Mouse (Mus musculus): ENCODE data around the gene Cyp2d22. TPM values are rescaled to one million over a fixed set of nuclear protein-coding genes. Genes with fewer than 3 reads are reported as not detected.

Gene Cyp2d22
- polyA plus RNA-seq, 1 experiment, result 0.78 TPM

- H3K27ac ChIP-seq (ENCODE audit: insufficient read depth, low read depth, low read length), result peak overlapping the region; percentile 75; the same call in 1 of the 2 replicates
- H3K4me1 ChIP-seq (ENCODE audit: control insufficient read depth, insufficient read depth, low read length), result peaks cover 35% of the 10 kb centered on the region
- H3K4me3 ChIP-seq (ENCODE audit: insufficient read depth, low read length), result peak overlapping the region; percentile 79; the same call in 1 of the 2 replicates
- TF ChIP-seq CTCF (IDR thresholded peaks at IDR 0.05; ENCODE audit: low read depth, low read length), result no peak
- TF ChIP-seq POLR2A (IDR thresholded peaks at IDR 0.05; ENCODE audit: borderline replicate concordance, low read depth, low read length), result no peak
Measured at GRCm38 (mm10) chr15:82347852-82348251, 32.2 kb downstream of the Cyp2d22 start.

GRCm38 (mm10) chr15:82347303-82347676 lies 32.8 kb downstream of the Cyp2d22 start:
- Histone ChIP-seq H3K4me1 (ENCODE audit: control insufficient read depth, insufficient read depth, low read length) (peaks cover 31% of the 10 kb centered on the region), H3K4me3 (ENCODE audit: insufficient read depth, low read length) (peak overlapping the region; percentile 79), H3K27ac (ENCODE audit: insufficient read depth, low read depth, low read length) (peak overlapping the region; percentile 75)
- TF ChIP-seq POLR2A (IDR thresholded peaks at IDR 0.05; ENCODE audit: borderline replicate concordance, low read depth, low read length) (no peak), CTCF (IDR thresholded peaks at IDR 0.05; ENCODE audit: low read depth, low read length) (no peak)

- peaks cover 29% of the 10 kb centered on the region for H3K4me1 ChIP-seq (ENCODE audit: control insufficient read depth, insufficient read depth, low read length)
- H3K4me3 ChIP-seq (ENCODE audit: insufficient read depth, low read length), result peak overlapping the region; percentile 79
- peak overlapping the region; percentile 75 for H3K27ac ChIP-seq (ENCODE audit: insufficient read depth, low read depth, low read length)
- TF ChIP-seq POLR2A (IDR thresholded peaks at IDR 0.05; ENCODE audit: borderline replicate concordance, low read depth, low read length) (no peak), CTCF (IDR thresholded peaks at IDR 0.05; ENCODE audit: low read depth, low read length) (no peak)
Measured at GRCm38 (mm10) chr15:82346580-82347302, 33.3 kb downstream of the Cyp2d22 start.

GRCm38 (mm10) chr15:82345820-82346470 lies 34.1 kb downstream of the Cyp2d22 start:
- no peak for TF ChIP-seq CTCF (IDR thresholded peaks at IDR 0.05; ENCODE audit: low read depth, low read length)
- TF ChIP-seq POLR2A (IDR thresholded peaks at IDR 0.05; ENCODE audit: borderline replicate concordance, low read depth, low read length), result no peak
- Histone ChIP-seq H3K27ac (ENCODE audit: insufficient read depth, low read depth, low read length) (peak overlapping the region; percentile 75), H3K4me3 (ENCODE audit: insufficient read depth, low read length) (peak overlapping the region; percentile 79), H3K4me1 (ENCODE audit: control insufficient read depth, insufficient read depth, low read length) (peaks cover 25% of the 10 kb centered on the region)

GRCm38 (mm10) chr15:82344971-82345370 lies 35.1 kb downstream of the Cyp2d22 start:
- no peak overlapping the region for H3K27ac ChIP-seq (ENCODE audit: insufficient read depth, low read depth, low read length)
- no peak overlapping the region for H3K4me3 ChIP-seq (ENCODE audit: insufficient read depth, low read length)
- peaks cover 25% of the 10 kb centered on the region for H3K4me1 ChIP-seq (ENCODE audit: control insufficient read depth, insufficient read depth, low read length)
- TF ChIP-seq POLR2A (IDR thresholded peaks at IDR 0.05; ENCODE audit: borderline replicate concordance, low read depth, low read length) (no peak), CTCF (IDR thresholded peaks at IDR 0.05; ENCODE audit: low read depth, low read length) (no peak)

- Histone ChIP-seq H3K27ac (ENCODE audit: insufficient read depth, low read depth, low read length) (no peak overlapping the region), H3K4me1 (ENCODE audit: control insufficient read depth, insufficient read depth, low read length) (peaks cover 19% of the 10 kb centered on the region), H3K4me3 (ENCODE audit: insufficient read depth, low read length) (no peak overlapping the region)
- TF ChIP-seq POLR2A (IDR thresholded peaks at IDR 0.05; ENCODE audit: borderline replicate concordance, low read depth, low read length), result no peak
- TF ChIP-seq CTCF (IDR thresholded peaks at IDR 0.05; ENCODE audit: low read depth, low read length), result no peak
Measured at GRCm38 (mm10) chr15:82343368-82344287, 36.4 kb downstream of the Cyp2d22 start.

GRCm38 (mm10) chr15:82342543-82342935 lies 37.5 kb downstream of the Cyp2d22 start:
- Histone ChIP-seq H3K4me1 (ENCODE audit: control insufficient read depth, insufficient read depth, low read length) (peaks cover 12% of the 10 kb centered on the region), H3K27ac (ENCODE audit: insufficient read depth, low read depth, low read length) (no peak overlapping the region), H3K4me3 (ENCODE audit: insufficient read depth, low read length) (no peak overlapping the region)
- TF ChIP-seq CTCF (IDR thresholded peaks at IDR 0.05; ENCODE audit: low read depth, low read length), result no peak
- no peak for TF ChIP-seq POLR2A (IDR thresholded peaks at IDR 0.05; ENCODE audit: borderline replicate concordance, low read depth, low read length)

- H3K4me1 ChIP-seq (ENCODE audit: control insufficient read depth, insufficient read depth, low read length), result peaks cover 11% of the 10 kb centered on the region
- no peak overlapping the region for H3K4me3 ChIP-seq (ENCODE audit: insufficient read depth, low read length)
- H3K27ac ChIP-seq (ENCODE audit: insufficient read depth, low read depth, low read length), result no peak overlapping the region
- no peak for TF ChIP-seq POLR2A (IDR thresholded peaks at IDR 0.05; ENCODE audit: borderline replicate concordance, low read depth, low read length)
- no peak for TF ChIP-seq CTCF (IDR thresholded peaks at IDR 0.05; ENCODE audit: low read depth, low read length)
Measured at GRCm38 (mm10) chr15:82341675-82342542, 38.2 kb downstream of the Cyp2d22 start.

GRCm38 (mm10) chr15:82341036-82341501 lies 39.0 kb downstream of the Cyp2d22 start:
- TF ChIP-seq POLR2A (IDR thresholded peaks at IDR 0.05; ENCODE audit: borderline replicate concordance, low read depth, low read length) (no peak), CTCF (IDR thresholded peaks at IDR 0.05; ENCODE audit: low read depth, low read length) (no peak)
- Histone ChIP-seq H3K27ac (ENCODE audit: insufficient read depth, low read depth, low read length) (no peak overlapping the region), H3K4me3 (ENCODE audit: insufficient read depth, low read length) (no peak overlapping the region), H3K4me1 (ENCODE audit: control insufficient read depth, insufficient read depth, low read length) (peaks cover 11% of the 10 kb centered on the region)
